11 mouse cellular contexts compared by ENCODE assay signal in the genomic region with DNA sequence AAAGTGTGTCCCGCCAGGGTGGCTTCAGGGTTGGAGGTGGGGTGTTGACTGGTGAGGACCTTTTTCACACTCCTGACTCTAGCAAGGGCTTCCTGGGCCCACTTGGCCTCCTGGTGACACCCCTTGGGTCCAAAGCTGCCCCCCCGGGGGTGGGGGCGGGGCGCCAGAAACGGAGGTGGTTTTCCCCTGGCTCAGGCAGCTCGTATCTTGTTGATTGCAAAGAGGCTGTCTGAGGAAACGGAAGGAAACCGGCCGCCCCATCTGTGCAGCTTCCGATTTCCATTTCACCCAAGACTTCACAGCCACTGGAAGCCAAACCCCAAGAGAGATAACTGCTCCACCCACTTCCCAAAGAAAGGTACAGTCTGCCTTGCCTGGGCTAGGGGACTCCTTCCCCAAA. TPM values are rescaled to one million over a fixed set of nuclear protein-coding genes. Genes with fewer than 3 reads are reported as not detected.
DNase-seq lines count a peak whose midpoint lies in the region; ATAC-seq lines count a peak whose summit lies in the region.
"Had no signal": no experiment of that assay in that cellular context is flagged by ENCODE, and none has a peak within 500 bp of the region (broad histone marks: within the 10 kb centered on the region; RNA-seq: fewer than 3 reads in every experiment).

No protein-coding gene starts in this region.

- no peak overlapping the region for H3K4me2 ChIP-seq in midbrain, embryonic 11.5 days
- H3K4me2 ChIP-seq in liver, embryonic 11.5 days, result peak overlapping the region; percentile 19; the same call in 1 of the 2 replicates
- no peak overlapping the region for H3K4me2 ChIP-seq in intestine, embryonic 15.5 days (replicated peaks)
- H3K4me2 ChIP-seq: lung, embryonic 14.5 days had no signal

- H3K4me3 ChIP-seq in midbrain, embryonic 10.5 days, result no peak overlapping the region
- no peak overlapping the region for H3K4me3 ChIP-seq in midbrain, embryonic 11.5 days (ENCODE audit: low read depth, low read length)
- no peak overlapping the region for H3K4me3 ChIP-seq in liver, embryonic 11.5 days (ENCODE audit: low read depth, low read length)
- no peak overlapping the region for H3K4me3 ChIP-seq in intestine, embryonic 15.5 days (replicated peaks)
- H3K4me3 ChIP-seq: gastrocnemius, adult 2 months had no signal

- H3K27me3 ChIP-seq in midbrain, embryonic 10.5 days (ENCODE audit: low read depth, poor library complexity, severe bottlenecking), result no peaks in the 10 kb centered on the region
- H3K27me3 ChIP-seq in midbrain, embryonic 11.5 days (ENCODE audit: control insufficient read depth, insufficient read depth, low read length), result no peaks in the 10 kb centered on the region
- no peaks in the 10 kb centered on the region for H3K27me3 ChIP-seq in liver, embryonic 11.5 days (replicated peaks; ENCODE audit: control insufficient read depth, insufficient read depth, low read length)
- H3K27me3 ChIP-seq in intestine, embryonic 15.5 days (replicated peaks), result no peaks in the 10 kb centered on the region

- DNase-seq in midbrain, embryonic 10.5 days (ENCODE audit: low spot score), result no peak
- no peak for DNase-seq in midbrain, embryonic 11.5 days (ENCODE audit: low spot score, missing footprints)
- no peak for DNase-seq in liver, embryonic 11.5 days (ENCODE audit: low spot score)
- peak; percentile 89 for DNase-seq in naive thymus-derived CD4-positive, alpha-beta T cell, adult 2 months (ENCODE audit: low read depth)
- no peak for DNase-seq in yolk sac, embryonic 10.5 days (ENCODE audit: low spot score)
- DNase-seq in embryo, embryonic 9.5 days (ENCODE audit: extremely low spot score), result no peak
- no peak for DNase-seq in embryo, embryonic 10.5 days (ENCODE audit: low spot score)
- DNase-seq: gastrocnemius, adult 2 months; kidney, postnatal 14 days; lung, embryonic 14.5 days had no signal

- H3K27ac ChIP-seq in midbrain, embryonic 10.5 days (replicated peaks), result 0 out of 2 replicates have a peak overlapping the region, but pooled peaks have one; percentile 6
- no peak overlapping the region for H3K27ac ChIP-seq in midbrain, embryonic 11.5 days (ENCODE audit: low read depth, low read length)
- H3K27ac ChIP-seq in liver, embryonic 11.5 days (ENCODE audit: low read depth, low read length), result no peak overlapping the region
- H3K27ac ChIP-seq in intestine, embryonic 15.5 days, result no peak overlapping the region
- H3K27ac ChIP-seq: gastrocnemius, adult 2 months had no signal

- H3K36me3 ChIP-seq in midbrain, embryonic 10.5 days, result no peaks in the 10 kb centered on the region
- H3K36me3 ChIP-seq in midbrain, embryonic 11.5 days (ENCODE audit: control insufficient read depth, insufficient read depth, low read length), result no peaks in the 10 kb centered on the region; the same call in 1 of the 2 replicates
- H3K36me3 ChIP-seq in liver, embryonic 11.5 days (ENCODE audit: control insufficient read depth, insufficient read depth, low read length), result no peaks in the 10 kb centered on the region
- H3K36me3 ChIP-seq in intestine, embryonic 15.5 days, result no peaks in the 10 kb centered on the region

- H3K4me1 ChIP-seq in midbrain, embryonic 10.5 days, result peaks cover 36% of the 10 kb centered on the region
- H3K4me1 ChIP-seq in midbrain, embryonic 11.5 days (ENCODE audit: control insufficient read depth, insufficient read depth, low read length), result peaks cover 8% of the 10 kb centered on the region
- H3K4me1 ChIP-seq in liver, embryonic 11.5 days (replicated peaks; ENCODE audit: control insufficient read depth, insufficient read depth, low read length), result peaks cover 3% of the 10 kb centered on the region
- peaks cover 25% of the 10 kb centered on the region for H3K4me1 ChIP-seq in intestine, embryonic 15.5 days (replicated peaks)

- no peaks in the 10 kb centered on the region for H3K9me3 ChIP-seq in midbrain, embryonic 10.5 days (replicated peaks)
- no peaks in the 10 kb centered on the region for H3K9me3 ChIP-seq in midbrain, embryonic 11.5 days (ENCODE audit: control insufficient read depth, low read length)
- no peaks in the 10 kb centered on the region for H3K9me3 ChIP-seq in liver, embryonic 11.5 days (ENCODE audit: control insufficient read depth, low read length)
- no peaks in the 10 kb centered on the region for H3K9me3 ChIP-seq in intestine, embryonic 15.5 days

- WGBS in midbrain, embryonic 10.5 days, result 60% methylated on average over 10 of the region's 10 CpGs
- WGBS in midbrain, embryonic 11.5 days, result 49% methylated on average over 10 of the region's 10 CpGs
- 21% methylated on average over 10 of the region's 10 CpGs for WGBS in liver, embryonic 11.5 days
- WGBS in intestine, embryonic 15.5 days, result 43% methylated on average over 10 of the region's 10 CpGs

- no peak for ATAC-seq in midbrain, embryonic 11.5 days (ENCODE audit: low FRiP score)
- 0 out of 2 replicates have a peak, but pooled peaks have one; percentile 11 for ATAC-seq in liver, embryonic 11.5 days (replicated peaks; ENCODE audit: low FRiP score)
- no peak for ATAC-seq in intestine, embryonic 15.5 days

- H3K9ac ChIP-seq in midbrain, embryonic 11.5 days (ENCODE audit: low read length), result no peak overlapping the region
- H3K9ac ChIP-seq in liver, embryonic 11.5 days (ENCODE audit: low read depth, low read length), result no peak overlapping the region
- H3K9ac ChIP-seq in intestine, embryonic 15.5 days, result no peak overlapping the region
- H3K9ac ChIP-seq: lung, embryonic 14.5 days had no signal

RNA-seq across cellular contexts. Expression of gene Rab44, which starts 58.1 kb away (rescaled TPM):
- polyA plus RNA-seq in midbrain, embryonic 10.5 days (2016; fragmentation: Nextera tagmentation; extraction: Ambion mirVana), result 0.06 and 0.47 TPM in 2 replicates
- 0.22 and 0.44 TPM in 2 replicates for polyA plus RNA-seq in midbrain, embryonic 11.5 days (2014; fragmentation: Nextera tagmentation; extraction: Ambion mirVana)
- polyA plus RNA-seq in liver, embryonic 11.5 days (2014; fragmentation: Nextera tagmentation; extraction: Ambion mirVana), result 4.4 TPM in 2 replicates
- 0.53 and 0.61 TPM in 2 replicates for polyA plus RNA-seq in intestine, embryonic 15.5 days (2015; fragmentation: Nextera tagmentation; extraction: Ambion mirVana)
